Mouse (Mus musculus) embryonic facial prominence, embryonic 14.5 days (tissue): ENCODE measurements around the gene Oas1g. TPM values are rescaled to one million over a fixed set of nuclear protein-coding genes. Genes with fewer than 3 reads are reported as not detected.

Experiments used
- ATAC-seq: fragments of 200-750 bp; cut with Nextera tagmentation; 2 replicates; pipeline ENCODE4 v1.8.0; 2017; ENCODE audit warnings: low read depth, moderate number of reproducible peaks, moderate TSS enrichment
- DNase-seq: peaks from one replicate; pipeline ENCODE4 v3.0.0-alpha.2; 2015; ENCODE audit warnings: low spot score
- H3K27ac ChIP-seq: fragments of 300-500 bp; sonication (generic); replicated peaks from 2 replicates; pipeline ENCODE4 v1.5.1; 2014; ENCODE audit warnings: low read depth, mild to moderate bottlenecking, low read length, moderate library complexity
- H3K27me3 ChIP-seq: fragments of 300-500 bp; sonication (generic); replicated peaks from 2 replicates; pipeline ENCODE4 v1.6.1; 2014; ENCODE audit warnings: low read length; ENCODE audit not compliant: control insufficient read depth, insufficient read depth
- H3K36me3 ChIP-seq: fragments of 300-500 bp; sonication (generic); 2 replicates; pipeline ENCODE4 v1.6.1; 2014; ENCODE audit warnings: low read length, mixed read lengths; ENCODE audit not compliant: control insufficient read depth, insufficient read depth
- H3K4me1 ChIP-seq: fragments of 300-500 bp; sonication (generic); 2 replicates; pipeline ENCODE4 v1.6.1; 2014; ENCODE audit warnings: antibody characterized with exemption, low read length; ENCODE audit not compliant: control insufficient read depth, insufficient read depth
- H3K4me2 ChIP-seq: fragments of 300-500 bp; sonication (generic); 2 replicates; pipeline ENCODE4 v1.6.1; 2014; ENCODE audit warnings: low read depth, mild to moderate bottlenecking, low read length, moderate library complexity, mixed read lengths
- H3K4me3 ChIP-seq: fragments of 300-500 bp; sonication (generic); 2 replicates; pipeline ENCODE4 v1.5.1; 2014; ENCODE audit warnings: low read depth, mild to moderate bottlenecking, low read length
- H3K9ac ChIP-seq: fragments of 300-500 bp; sonication (generic); 2 replicates; pipeline ENCODE4 v1.6.1; 2014; ENCODE audit warnings: low read depth, mild to moderate bottlenecking, low read length, moderate library complexity, mixed read lengths
- H3K9me3 ChIP-seq: fragments of 300-500 bp; sonication (generic); 2 replicates; pipeline ENCODE4 v1.6.1; 2016; ENCODE audit warnings: low read length; ENCODE audit not compliant: control insufficient read depth
- WGBS: fragments of 180-500 bp; shearing (Covaris S2); extraction: QIAGEN DNeasy Blood & Tissue Kit; methylation state at CpG from one replicate; pipeline ENCODE4 v1.1.7; 2014; 5-methylcytosine and 5-hydroxymethylcytosine counted together
- microRNA-seq: library from miRNA; unstranded; fragments of <30 nt; microRNA quantifications from one replicate; pipeline ENCODE4, GENCODE M21; 2016; ENCODE audit warnings: borderline number of aligned reads
- polyA plus RNA-seq: library from polyadenylated mRNA; unstranded; fragments of >200 nt; fragmentation: Nextera tagmentation; extraction: Ambion mirVana; gene quantifications from 2 replicates; pipeline ENCODE4 v1.2.1, GENCODE M21; 2014

Gene Oas1g
- polyA plus RNA-seq, 1 experiment from 2014 or later = 0.67 TPM

GRCm38 (mm10) chr5:120849601-120850136, 37.7 kb downstream of the Oas1g start:
- no peak overlapping the region for H3K9ac ChIP-seq
- no peak overlapping the region for H3K4me3 ChIP-seq
- no peaks in the 10 kb centered on the region for H3K36me3 ChIP-seq
- peaks cover 8% of the 10 kb centered on the region for H3K9me3 ChIP-seq
- no peak overlapping the region for H3K27ac ChIP-seq
- peak; percentile 31 for DNase-seq
- no peaks in the 10 kb centered on the region for H3K4me1 ChIP-seq
- H3K4me2 ChIP-seq = no peak overlapping the region
- ATAC-seq = no peak
- 67% methylated on average over 3 of the region's 3 CpGs for WGBS
- no peaks in the 10 kb centered on the region for H3K27me3 ChIP-seq

DNA sequence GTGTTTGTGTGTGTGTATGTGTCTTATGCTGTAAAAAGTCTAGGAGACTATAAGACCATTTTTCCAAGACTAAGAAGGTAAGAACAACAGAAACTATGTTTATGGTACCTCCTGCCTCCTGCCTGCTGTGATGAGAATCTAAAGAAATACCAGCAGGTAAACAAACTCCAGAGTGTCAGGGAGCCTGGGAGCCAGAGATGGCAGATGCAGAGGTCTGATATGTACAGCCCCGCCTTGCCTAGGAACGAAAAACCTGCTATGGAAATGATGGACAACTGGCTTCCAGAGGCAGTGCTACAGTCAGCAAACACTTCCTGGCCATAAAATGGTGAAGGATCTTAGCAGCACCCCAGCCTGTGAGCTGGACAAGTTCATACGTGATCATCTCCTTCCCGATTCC, 40.3 kb downstream of the Oas1g start, which contains the start of gene Oas1f:
Gene Oas1f, plus strand, starts transcription at position 301 of the 400 bp plus-strand sequence.
- H3K4me1 ChIP-seq = no peaks in the 10 kb centered on the region

DNA sequence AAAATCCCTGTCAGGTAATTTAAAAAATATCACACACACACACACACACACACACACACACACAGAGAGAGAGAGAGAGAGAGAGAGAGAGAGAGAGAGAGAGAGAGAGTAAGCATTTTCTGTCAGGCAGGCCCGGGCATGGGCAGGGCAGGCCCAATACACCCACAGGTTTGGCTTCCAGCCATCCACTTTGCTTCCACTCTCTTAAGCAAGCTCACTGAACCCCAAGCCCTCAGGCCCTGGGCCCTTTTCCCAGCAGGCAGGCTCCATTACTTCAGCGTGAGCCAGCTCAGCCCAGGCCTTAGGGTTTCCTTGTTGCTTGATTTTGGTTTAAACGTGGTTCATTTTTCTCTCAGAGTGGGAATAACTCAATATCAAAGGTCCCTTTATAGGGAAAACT, 42.7 kb downstream of the Oas1g start:
- Histone ChIP-seq H3K4me3 (no peak overlapping the region), H3K4me1 (no peaks in the 10 kb centered on the region), H3K36me3 (no peaks in the 10 kb centered on the region), H3K9me3 (no peaks in the 10 kb centered on the region), H3K27ac (no peak overlapping the region), H3K9ac (no peak overlapping the region), H3K4me2 (no peak overlapping the region), H3K27me3 (no peaks in the 10 kb centered on the region)
- WGBS = 44% methylated on average over 3 of the region's 3 CpGs
- ATAC-seq (peak; percentile 86), DNase-seq (peak; percentile 92)

More for the DNA sequence above, 40.3 kb downstream of the Oas1g start, which contains the start of gene Oas1f:
- Histone ChIP-seq H3K36me3 (no peaks in the 10 kb centered on the region), H3K27ac (no peak within 1 kb of the TSS), H3K27me3 (no peaks in the 10 kb centered on the region), H3K9me3 (no peaks in the 10 kb centered on the region), H3K4me2 (no peak within 1 kb of the TSS), H3K4me3 (no peak within 1 kb of the TSS), H3K9ac (no peak within 1 kb of the TSS)
- ATAC-seq = no peak
- DNase-seq = no peak
- WGBS = 70% methylated on average over 4 of the region's 4 CpGs

- Histone ChIP-seq H3K27ac (no peak overlapping the region), H3K4me2 (no peak overlapping the region), H3K9me3 (no peaks in the 10 kb centered on the region), H3K27me3 (peaks cover 8% of the 10 kb centered on the region; the same call in 1 of the 2 replicates), H3K36me3 (no peaks in the 10 kb centered on the region), H3K4me1 (no peaks in the 10 kb centered on the region), H3K9ac (no peak overlapping the region), H3K4me3 (no peak overlapping the region)
- 7% methylated on average over 8 of the region's 8 CpGs for WGBS
- peak; percentile 8 for DNase-seq
- no peak for ATAC-seq
Observed at GRCm38 (mm10) chr5:120836731-120837585, 50.5 kb downstream of the Oas1g start.

DNA sequence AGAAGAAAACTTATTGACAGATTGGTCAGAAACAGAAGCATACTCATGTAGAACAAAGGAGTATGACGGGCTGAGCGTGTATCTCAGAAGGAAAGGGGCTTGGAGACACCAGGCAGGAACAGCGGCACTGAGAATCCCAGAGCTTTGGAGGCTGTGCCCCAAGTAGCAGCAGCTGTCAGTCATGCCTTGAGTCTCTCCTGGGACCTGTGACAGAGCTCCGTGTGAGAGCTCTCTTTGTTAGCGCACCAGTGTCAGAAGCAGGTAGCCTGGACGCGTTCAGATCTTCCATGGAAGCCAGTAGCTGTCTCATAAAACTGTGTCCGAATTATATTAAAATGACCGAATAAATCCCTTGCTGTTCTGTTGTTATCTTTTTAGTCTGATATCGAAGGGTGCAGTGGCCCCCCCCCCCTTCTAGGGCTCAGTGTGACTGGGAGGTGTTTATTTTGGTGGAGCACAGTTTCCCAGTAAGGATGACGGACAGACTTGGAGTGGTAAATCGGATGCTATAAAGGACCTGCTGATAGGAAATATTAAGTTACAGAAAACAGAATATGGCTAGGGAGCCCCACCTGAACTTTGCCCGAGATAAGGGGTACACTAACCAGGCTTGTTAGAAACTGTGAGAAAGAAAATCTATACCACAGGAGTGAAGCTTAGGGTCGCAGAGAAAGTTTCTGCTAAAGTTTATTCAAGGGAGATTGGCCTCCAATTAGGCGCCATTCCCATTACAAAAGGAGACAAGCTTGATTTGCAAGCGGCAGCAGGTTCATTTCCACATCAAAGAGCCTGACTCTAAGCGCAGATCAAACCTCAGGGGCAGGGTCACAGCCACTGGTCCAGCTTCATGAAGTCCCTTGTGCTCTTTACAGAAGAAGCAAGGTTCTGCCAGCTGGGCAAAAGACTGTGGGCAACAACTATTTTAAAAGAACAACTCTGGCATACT, 53.8 kb downstream of the Oas1g start:
- peak; percentile 9 for DNase-seq
- Histone ChIP-seq H3K4me1 (no peaks in the 10 kb centered on the region), H3K4me3 (no peak overlapping the region), H3K4me2 (no peak overlapping the region), H3K27ac (no peak overlapping the region), H3K27me3 (peaks cover 8% of the 10 kb centered on the region; the same call in 1 of the 2 replicates), H3K9me3 (no peaks in the 10 kb centered on the region), H3K9ac (no peak overlapping the region), H3K36me3 (no peaks in the 10 kb centered on the region)
- ATAC-seq = no peak
- 18% methylated on average over 17 of the region's 17 CpGs for WGBS

GRCm38 (mm10) chr5:120831031-120831430, 56.4 kb downstream of the Oas1g start:
- no peaks in the 10 kb centered on the region for H3K4me1 ChIP-seq
- no peak for DNase-seq
- H3K36me3 ChIP-seq = no peaks in the 10 kb centered on the region
- no peak overlapping the region for H3K4me3 ChIP-seq
- ATAC-seq = no peak
- H3K9ac ChIP-seq = no peak overlapping the region
- H3K27me3 ChIP-seq = peaks cover 8% of the 10 kb centered on the region; the same call in 1 of the 2 replicates
- no peaks in the 10 kb centered on the region for H3K9me3 ChIP-seq
- H3K27ac ChIP-seq = no peak overlapping the region
- WGBS = 75% methylated on average over 4 of the region's 4 CpGs
- no peak overlapping the region for H3K4me2 ChIP-seq

Small RNAs within 50 kb of the gene (microRNA-seq; reads per million reads assigned to microRNA genes)
- gene Gm22907 = not detected

Other genes starting within 250 kb of the Oas1g start
- gene Rasal1, start 238.8 kb downstream of the Oas1g start, polyA plus RNA-seq = 0.50 and 1.4 TPM in 2 replicates
- gene Dtx1, start 175.7 kb downstream of the Oas1g start, polyA plus RNA-seq = 3.4 and 4.3 TPM in 2 replicates
- gene Oas2, start 137.8 kb downstream of the Oas1g start, polyA plus RNA-seq = 0.38 and 0.42 TPM in 2 replicates
- gene Oas3, start 110.0 kb downstream of the Oas1g start, polyA plus RNA-seq = 0.35 and 0.45 TPM in 2 replicates
- gene Oas1e, start 92.1 kb downstream of the Oas1g start, polyA plus RNA-seq = 0.10 TPM in 1 of 2 replicates, not detected in the other
- gene Oas1c, start 75.1 kb downstream of the Oas1g start, polyA plus RNA-seq = 0.24 and 0.39 TPM in 2 replicates
- gene Oas1f, start 40.2 kb downstream of the Oas1g start, polyA plus RNA-seq = 0.53 TPM in 1 of 2 replicates, not detected in the other
- not detected in 2 replicates for gene Oas1h, start 26.2 kb downstream of the Oas1g start, polyA plus RNA-seq
- gene Oas1a, start 19.9 kb upstream of the Oas1g start, polyA plus RNA-seq = 1.7 and 2.4 TPM in 2 replicates
- not detected in 2 replicates for gene Oas1d, start 26.9 kb upstream of the Oas1g start, polyA plus RNA-seq
- gene Rph3a, start 122.5 kb upstream of the Oas1g start, polyA plus RNA-seq = 1.2 and 1.3 TPM in 2 replicates